Mouse (Mus musculus): ENCODE data around the gene Neu2. TPM values are rescaled to one million over a fixed set of nuclear protein-coding genes. Genes with fewer than 3 reads are reported as not detected.

Neu2 gene
- polyA plus RNA-seq, 1 experiment: 1.5 TPM

DNA sequence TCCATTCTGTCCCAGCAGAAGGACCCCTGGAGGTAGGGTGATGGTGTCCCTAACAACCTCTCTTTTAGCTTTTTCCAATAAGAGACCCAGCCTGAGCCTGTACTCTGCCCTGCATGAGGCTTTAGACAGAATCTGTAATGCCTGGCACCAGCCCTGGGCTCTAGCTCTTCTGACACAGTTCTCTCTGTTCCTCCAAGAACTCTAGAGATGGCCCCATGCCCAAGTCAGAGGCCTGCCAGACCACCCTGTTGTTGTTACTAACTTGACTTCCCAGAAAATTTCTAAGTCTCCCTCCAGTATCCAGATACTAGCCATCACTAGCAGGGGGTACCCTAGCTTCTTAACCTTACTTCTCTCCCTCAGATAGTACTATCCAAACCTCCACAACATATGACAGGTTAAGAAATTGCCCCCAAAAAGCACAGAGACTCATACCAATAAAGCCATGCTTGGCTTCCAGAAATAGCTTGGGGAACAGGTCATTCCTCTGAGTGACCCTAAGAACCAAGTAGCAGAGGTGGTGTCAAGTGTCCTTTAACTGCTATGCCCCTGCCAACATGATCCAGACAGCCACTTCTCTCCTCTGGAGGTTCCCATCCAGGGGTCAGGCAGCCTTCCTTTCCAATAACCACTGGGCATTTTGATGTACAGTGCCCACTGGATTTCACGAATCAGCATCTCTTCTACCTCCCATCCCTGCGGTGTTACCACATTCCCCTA, 105.0 kb downstream of the Neu2 start:
- DNase-seq (ENCODE audit: low spot score): no peak

DNA sequence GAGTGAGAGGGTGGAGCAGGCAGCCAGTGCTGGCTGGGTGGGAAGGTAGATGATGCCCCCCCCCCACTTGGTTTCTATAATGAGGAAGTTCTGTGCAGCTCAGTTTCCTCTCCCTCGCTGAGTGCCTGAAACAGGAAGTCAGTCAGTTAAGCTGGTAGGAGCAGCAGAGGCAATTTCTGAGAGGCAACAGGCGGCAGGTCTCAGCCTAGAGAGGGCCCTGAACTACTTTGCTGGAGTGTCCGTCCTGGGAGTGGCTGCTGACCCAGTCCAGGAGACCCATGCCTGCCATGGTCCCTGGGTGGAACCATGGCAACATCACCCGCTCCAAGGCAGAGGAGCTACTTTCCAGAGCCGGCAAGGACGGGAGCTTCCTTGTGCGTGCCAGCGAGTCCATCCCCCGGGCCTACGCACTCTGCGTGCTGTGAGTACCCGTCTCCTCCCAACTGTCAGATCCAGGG, 110.6 kb downstream of the Neu2 start, which contains the start of gene Inpp5d:
TSS of gene Inpp5d (plus strand) at position 102 of the 458 bp plus-strand sequence.
- DNase-seq (ENCODE audit: low spot score): no peak

DNA sequence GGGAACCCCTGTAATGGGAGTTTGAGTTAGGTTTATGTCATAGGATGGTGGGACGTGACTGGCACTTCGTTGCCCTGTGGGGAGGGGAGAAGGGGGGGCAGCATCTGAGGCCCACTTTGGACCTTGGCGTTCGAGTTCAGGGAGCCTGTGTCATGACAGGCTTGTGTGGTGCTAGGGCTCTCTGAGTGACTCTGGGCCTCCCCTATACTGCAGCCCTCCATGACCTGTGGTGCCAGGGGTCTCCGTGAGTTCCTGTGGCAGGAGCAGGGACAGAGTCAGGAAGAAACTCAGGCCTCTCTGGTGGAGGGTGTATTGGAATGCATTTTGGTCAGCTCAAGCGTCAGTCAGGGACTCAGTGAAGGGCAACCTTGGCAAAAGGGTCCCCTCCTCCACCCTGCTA, 111.0 kb downstream of the Neu2 start:
- no peak for DNase-seq (ENCODE audit: low spot score)

DNA sequence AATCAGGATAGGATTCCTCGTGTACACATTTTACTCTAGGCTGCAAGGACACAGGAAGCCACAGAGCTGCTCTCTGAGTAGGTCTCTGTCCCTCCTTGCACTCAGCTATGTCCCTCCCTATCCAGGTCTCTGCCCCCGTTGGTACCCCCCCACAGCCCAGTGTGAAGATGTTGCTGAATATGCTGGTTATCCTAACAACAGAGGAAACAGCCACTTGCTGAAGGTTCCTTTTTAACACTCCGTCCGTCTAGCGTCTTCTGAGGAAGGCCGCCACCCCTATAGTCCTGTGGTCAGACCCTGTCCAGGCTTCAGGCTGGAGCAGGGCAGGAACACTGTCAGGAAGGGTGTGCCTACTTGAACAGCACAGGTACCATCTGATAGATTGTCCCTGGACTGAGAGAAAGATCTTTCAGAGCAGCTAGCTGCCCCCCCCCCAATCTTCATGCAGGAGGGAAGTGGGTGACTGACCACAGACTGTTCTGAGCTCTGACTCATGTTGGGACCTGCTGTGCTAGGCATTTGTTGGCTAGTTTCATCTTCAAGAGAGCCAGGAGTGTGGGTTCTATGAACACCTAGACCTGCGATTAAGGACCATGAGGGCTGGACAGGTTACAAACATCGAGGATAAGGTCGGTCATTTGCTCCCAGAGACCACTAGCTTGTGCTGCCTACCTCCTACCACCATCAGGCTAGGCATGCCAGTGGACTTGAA, 111.6 kb downstream of the Neu2 start:
- no peak for DNase-seq (ENCODE audit: low spot score)

DNA sequence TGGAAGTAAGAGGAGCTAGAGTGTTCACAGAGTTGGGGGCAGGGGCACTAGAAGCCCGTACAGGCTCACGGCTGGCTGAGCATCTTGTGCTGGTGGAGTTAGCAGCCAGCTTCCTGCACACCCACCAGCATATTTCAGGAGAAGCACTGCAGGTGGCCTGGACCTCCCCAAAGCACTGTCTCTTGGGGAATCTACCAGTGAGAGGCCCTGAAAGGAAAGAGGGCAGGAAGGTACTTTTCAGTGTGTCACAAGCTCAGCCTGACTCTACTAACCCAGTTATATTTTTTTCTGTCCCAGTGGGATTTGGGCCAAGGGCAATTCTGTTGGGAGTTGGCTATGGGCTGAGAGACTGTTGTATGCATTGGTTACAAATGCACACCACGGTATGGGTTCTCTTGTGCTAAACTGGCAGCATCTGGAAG, 112.2 kb downstream of the Neu2 start:
- no peak for DNase-seq (ENCODE audit: low spot score)

DNA sequence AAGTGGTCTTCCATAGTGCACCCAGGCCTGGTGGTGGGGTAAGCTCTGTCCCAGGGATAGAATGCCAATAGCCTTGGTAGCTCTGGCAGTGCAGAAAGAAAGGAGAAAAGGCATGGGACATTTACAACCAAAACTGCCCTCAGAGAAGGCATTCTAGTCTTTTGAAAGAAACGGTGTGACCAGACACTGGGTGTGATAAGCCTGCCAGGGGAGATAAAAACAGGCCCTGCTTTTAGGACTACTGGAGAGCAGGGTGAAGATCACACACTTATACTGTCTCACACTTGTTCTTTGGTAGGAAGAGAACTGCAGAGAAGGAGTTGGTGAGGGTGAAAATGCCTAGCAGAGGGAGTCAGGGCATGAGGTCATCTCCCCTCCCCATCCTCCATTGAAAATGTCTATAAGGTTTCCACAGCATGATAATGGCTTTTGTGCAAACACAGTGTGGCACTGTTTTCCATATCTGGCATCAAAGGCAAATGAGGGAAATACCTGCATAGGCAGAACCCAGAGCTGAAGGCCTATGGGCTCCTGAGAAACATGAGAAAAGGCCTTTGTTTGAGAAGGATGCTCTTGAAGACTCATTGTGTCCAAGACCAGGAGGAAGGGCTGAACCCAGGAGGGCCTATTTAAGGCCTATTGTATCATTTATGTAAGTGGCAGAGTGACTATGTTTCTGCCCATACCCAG, 114.4 kb downstream of the Neu2 start:
- DNase-seq (ENCODE audit: low spot score): no peak

DNA sequence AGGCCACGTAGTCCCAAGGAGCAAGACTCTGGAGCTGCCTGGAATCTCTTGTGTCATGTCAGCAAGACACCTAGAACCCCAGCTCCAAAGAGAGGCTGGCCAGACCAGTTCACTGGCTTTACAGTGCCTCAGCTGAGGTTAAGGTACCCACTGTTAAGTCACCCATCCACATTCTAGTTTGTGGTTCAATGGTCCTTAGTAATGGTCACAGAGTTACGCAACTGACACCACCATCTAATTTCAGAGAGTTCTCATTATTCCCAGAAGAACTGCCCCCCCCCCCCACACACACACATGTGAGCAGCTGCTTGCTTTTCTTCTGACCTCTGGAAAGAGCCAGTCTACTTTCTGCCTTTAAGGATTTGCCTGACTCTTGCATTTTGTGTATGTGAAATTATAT, 115.1 kb downstream of the Neu2 start:
- no peak for DNase-seq (ENCODE audit: low spot score)

DNA sequence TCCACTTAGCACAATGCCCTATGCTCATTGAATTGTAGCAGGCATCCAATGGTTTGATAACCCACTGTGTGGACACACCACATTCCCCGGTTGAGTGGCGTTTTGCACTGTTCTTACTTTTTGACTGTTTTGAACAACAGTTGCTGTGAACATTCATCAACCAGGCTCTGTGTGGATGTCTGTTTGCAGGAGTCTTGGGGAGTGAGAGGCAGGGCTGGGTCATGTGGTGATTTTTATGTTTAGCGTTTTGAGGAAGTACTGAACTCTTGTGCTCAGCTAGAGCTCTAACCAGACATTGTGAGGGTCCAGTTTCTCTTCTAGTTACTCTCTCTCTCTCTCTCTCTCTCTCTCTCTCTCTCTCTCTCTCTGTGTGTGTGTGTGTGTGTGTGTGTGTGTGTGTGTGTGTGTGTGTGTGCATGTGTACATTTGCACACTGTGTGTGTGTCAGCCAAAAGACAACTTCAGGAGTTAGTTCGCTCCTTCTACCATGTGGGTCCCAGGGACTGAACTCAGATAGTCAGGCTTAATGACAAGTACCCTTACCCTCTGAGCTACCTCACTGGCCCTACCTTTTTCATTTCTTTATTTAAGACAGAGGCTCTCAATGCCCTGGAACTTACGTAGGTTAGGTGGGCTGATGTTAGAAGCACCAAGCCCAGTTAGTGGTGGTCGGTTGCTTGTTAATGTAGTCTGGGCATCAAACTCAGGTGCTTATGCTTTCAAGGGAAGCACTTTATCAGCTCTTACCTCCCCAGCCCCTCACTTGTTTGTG, 115.8 kb downstream of the Neu2 start:
- no peak for DNase-seq (ENCODE audit: low spot score)

DNA sequence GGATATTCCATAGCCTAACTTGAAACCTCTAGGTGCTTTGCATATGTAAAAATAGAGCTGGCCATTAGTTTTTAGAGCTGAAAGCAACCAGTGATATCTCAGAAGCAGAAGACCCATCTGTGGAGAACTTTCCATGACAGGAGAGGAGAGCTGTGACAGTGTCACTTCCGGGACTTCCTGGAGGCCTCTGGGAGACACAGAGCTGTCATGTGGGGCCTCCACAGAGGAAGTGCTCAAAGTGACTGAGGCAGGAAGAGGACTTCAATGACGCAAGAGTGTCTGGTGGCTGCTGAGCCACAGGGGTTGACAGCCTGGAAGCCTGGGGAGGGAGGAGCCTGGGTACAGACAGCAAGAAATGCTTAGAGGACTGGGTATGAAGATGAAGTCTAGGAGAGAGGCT, 116.7 kb downstream of the Neu2 start:
- no peak for DNase-seq (ENCODE audit: low spot score)

DNA sequence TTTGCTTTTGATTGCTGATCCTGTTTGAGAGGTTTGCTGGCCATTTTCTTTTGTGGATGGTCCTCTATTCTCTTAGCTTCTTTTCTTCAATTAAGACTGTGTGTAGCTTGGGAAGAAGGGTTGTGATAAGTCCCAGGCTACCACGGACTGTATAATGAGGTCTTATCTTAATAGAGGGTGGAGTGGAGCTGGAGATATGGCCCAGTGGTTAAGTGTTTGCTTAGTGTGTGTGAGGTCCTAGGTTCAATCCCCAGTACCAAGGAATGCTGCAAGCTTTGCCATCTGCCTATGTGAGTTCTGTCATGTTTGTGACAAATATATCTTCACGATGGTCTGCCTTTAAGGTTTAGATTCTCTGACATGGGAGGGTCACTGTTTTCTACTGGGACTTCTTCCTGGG, 118.4 kb downstream of the Neu2 start:
- no peak for DNase-seq (ENCODE audit: low spot score)

DNA sequence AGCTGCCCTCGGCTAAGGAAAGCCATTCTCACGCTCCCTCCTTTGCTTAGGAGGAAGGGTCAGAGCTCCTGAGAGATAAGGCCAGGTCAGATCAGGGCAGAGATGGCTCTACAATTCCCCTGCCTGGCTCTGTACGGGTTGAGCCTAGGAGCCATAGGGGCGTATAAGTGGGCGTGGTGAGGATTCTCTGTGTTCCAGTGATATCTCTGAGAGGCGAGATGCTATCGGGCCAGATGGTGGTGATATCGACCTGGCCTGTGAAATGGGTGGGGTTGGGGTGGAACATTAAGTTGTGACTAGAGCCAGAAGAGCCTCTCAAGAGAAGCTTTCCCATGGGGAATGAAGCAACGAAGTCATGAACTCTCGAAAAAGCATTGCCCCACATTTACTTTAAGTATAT, 121.9 kb downstream of the Neu2 start:
- DNase-seq (ENCODE audit: low spot score): no peak

DNA sequence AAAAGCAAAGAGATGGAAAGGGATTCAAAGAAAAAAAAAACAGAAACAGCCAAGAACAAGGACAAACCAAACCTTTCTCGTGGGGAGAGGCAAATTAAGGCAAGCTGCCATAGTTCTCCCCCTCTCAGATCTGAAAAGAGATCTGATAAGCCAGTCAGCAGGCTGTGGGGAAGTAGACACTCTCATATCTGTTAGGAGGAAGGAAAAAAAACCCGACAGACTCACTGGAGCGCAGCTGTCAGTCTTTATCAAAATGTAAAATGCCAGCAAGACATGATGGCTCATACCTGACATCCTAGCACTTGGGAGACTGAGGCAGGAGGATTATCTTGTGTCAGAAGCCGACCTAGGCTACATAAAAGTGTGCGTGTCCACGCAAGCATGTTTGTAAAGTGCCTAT, 122.5 kb downstream of the Neu2 start:
- DNase-seq (ENCODE audit: low spot score): no peak

DNA sequence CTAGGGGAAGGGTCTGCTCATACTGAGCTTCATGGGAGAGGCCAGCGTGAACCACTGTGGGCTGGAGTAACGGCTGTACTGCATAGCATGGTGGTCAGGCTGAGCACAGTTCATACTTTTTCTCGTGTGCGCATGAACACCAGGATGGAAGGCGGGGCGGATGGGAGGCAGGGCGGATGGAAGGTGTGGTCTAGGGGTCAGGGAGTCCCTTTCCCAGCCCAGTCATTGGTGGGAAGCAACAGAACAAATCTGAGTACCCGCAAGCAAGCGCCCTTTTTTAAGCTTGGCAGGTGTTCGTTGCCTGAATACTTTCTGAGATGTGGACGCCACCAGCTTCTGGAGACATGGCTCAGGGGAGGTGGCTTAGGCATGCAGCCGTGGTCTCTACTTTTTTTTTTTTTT, 127.0 kb downstream of the Neu2 start:
- no peak for DNase-seq (ENCODE audit: low spot score)

DNA sequence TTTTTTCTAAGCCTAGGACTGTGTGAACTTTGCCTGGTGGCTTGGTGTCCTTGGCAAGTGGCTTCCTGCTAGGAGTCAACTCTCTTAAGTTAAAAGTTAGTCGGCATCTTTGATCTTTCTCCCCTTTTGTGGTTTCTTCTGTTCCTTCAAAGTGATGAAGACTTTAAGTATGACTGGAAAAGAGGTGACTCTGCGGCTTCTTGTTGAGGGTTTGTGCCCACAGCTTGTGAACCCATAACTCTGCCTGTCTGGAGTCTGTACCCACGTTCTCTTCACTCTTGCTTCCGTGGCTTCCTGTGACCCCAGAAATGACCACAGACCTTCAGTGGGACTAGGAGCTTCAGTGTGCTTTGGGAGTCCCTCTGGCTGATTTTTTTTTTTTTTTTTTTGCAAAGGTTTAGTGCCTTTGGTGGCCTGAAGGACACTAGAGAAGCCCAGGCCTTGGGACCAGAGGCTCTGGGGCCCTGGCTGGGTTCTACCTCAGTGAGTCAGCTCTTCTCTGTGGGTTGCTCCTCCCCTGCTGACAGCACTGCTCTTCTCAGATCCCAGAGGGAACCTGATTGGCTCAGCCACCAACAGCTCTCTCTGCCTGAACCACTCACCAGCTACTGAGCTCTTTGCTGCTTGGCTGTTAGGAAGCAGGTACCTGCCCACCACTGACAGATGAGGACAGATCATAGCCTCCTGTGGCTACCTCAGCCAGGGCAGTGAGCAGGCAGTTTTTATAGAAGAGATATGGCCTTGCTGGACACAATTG, 127.6 kb downstream of the Neu2 start:
- DNase-seq (ENCODE audit: low spot score): no peak

DNA sequence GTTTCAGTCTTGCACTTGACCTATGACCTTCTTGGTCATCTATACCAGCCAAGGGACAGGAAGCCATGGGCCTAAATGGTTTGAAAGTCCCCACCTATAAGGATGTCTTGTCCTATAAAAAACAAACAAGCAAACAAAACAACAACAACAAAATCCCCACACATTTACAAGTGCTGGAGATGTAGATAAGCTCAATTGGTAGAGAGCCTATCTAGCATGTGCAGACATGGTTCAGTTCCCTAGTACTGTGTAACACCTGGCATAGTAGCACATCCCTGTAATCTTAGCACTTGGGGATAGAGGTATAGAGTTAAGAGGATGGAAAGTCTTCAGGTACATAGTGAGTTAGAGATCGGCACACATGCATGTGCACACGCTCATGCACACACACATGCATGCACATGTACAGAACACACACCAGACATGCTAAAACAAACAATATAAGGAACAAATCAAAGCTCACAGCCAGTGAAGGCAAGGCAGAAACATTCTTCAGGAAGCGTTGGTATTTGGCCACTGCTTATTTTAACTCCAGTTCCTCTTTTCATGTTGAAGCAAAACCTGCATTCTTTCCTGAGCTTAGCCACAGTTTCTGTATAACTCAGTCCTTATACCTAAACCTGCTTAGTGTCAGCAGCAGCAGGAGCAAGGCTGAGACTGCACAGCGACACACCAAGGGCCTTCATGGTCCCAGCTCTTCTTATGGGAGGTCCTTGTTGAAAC, 128.3 kb downstream of the Neu2 start:
- DNase-seq (ENCODE audit: low spot score): no peak

DNA sequence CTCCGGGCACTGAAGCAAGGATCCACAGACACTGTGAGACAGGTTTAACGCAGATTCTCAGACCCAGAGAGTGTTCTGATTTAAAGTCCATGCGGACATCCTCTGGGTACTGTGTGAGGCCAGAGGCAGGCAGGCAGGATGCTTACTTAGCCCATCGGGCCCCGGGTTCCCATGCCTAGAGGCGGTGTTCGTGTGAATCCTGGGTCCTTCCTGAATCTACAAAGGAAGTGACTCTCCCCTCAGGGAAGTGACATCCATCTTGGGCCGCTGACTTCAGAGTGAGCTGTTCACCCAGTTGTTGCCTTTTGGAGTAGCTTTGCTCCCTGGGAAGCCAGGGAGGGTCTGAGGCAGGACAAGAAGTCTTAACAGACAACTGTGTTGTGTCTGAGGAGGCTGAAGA, 130.0 kb downstream of the Neu2 start:
- no peak for DNase-seq (ENCODE audit: low spot score)

DNA sequence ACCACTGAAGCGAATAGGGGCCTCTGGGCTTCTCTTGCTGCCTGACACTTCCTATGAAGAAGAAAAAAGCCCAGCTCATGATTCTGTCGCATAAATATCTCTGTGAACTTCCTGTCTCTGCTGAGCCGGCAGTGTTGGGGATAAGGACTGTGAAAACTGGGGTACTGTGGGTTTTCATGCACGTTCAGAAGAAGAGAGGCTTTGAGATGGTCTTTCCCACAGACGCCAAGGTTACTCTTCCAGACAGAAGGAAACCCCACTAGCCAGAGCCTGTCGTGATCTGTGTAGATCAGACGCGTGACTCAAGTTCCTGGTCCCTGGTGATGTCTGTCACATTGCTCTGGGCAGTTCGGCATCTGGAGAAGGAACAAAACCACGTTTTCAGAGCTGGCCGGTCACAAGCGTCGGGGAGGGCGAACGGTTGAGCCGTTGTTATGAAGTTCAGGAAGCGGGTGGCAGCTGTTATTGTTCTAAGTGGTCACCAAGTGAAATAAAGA, 130.5 kb downstream of the Neu2 start:
- DNase-seq (ENCODE audit: low spot score): no peak

DNA sequence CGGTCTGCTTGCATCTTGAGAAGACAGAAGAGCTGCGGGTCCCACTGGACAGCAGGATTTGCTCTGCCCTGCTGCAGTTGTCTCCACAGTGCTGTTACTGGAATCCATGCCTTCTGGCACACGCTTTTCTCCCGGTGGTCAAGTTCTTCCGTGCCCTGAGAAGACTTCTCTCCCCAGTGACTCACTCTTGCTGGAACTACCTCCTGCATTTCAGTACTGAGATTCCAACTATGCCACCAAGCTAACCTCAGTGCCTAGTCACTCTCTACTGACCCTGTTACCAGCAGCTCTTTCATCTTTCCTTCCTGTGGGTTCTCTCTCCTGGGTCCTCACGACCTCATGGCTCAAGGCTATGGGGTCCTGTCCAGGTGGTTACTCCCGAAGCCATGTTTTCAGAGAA, 133.3 kb downstream of the Neu2 start:
- DNase-seq (ENCODE audit: low spot score): no peak

DNA sequence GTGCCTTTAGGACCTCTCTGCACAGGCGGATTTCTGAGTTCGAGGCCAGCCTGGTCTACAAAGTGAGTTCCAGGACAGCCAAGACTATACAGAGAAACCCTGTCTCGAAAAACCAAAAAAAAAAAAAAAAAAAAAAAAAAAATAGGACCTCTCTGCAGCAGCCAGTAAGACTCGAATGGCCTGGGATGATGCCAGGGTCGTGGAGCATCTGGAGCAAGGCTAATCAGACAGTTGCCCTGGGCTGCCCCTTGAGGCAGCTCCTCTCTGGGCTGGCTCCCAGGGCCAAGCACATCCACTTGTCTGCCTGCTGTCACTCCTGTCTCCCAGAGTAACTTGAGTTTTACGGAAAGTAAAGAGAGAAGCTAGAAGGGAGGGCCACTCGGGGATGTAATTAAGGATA, 135.4 kb downstream of the Neu2 start:
- DNase-seq (ENCODE audit: low spot score): no peak

DNA sequence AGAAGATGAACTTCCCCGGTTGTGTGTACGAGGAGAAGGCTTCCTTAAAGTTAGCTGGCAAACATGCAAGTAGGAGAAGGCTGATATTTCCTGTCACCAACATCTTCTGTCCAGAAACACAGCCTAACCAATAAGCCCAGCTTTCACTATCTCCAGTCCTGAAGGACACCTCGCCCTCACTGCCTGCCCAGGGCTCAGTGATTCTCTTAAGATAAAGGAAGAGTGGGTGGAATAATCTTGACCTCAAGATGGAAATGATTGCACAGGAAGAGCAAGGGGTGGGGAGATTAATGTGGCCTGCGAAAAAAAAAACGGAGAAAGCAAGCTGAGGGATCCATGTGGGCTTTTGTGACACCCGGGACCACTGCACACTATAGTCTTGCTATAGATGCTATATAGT, 136.1 kb downstream of the Neu2 start:
- no peak for DNase-seq (ENCODE audit: low spot score)
